Mouse (Mus musculus): ENCODE measurements around the gene Naa11. TPM values are rescaled to one million over a fixed set of nuclear protein-coding genes. Genes with fewer than 3 reads are reported as not detected.

Gene Naa11
- polyA plus RNA-seq, 1 experiment from 2014 or later = not detected

DNA sequence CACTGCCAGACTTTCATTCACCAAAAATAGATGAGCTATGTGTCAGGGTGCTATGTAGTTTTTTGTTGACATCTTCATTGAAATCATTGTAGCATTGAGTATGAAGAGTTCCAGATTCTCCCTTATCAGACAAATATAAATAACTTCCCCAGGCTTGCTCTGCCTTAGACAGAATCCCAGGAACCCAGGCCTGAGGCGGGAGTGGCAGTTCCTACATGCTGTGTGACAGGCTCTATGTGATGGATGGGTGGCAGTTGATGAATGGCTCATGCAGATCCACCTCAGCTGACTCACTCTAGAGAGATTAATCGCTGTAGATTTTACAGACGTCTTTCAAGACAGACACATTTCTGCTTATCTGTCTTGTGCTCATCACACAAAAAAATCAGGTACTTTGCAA, 57.4 kb downstream of the Naa11 start:
- H3K4me1 ChIP-seq (replicated peaks) = no peaks in the 10 kb centered on the region
- no peaks in the 10 kb centered on the region for H3K9me3 ChIP-seq
- no peaks in the 10 kb centered on the region for H3K36me3 ChIP-seq
- H3K4me2 ChIP-seq = no peak overlapping the region
- H3K27me3 ChIP-seq = no peaks in the 10 kb centered on the region
- H3K27ac ChIP-seq (replicated peaks) = no peak overlapping the region
- H3K4me3 ChIP-seq = no peak overlapping the region
- ATAC-seq (ENCODE audit: low FRiP score, low read depth) = no peak
- H3K9ac ChIP-seq = no peak overlapping the region
- WGBS = 36% methylated on average over 3 of the region's 3 CpGs

Other genes starting within 250 kb of the Naa11 start
- not detected in 2 replicates for gene Gk2, start 64.6 kb upstream of the Naa11 start, polyA plus RNA-seq (2015; fragmentation: Nextera tagmentation; extraction: Ambion mirVana)

Data from hindbrain, embryonic 15.5 days (tissue).